Mouse (Mus musculus): ENCODE data around the gene Aldh3b1. TPM values are rescaled to one million over a fixed set of nuclear protein-coding genes. Genes with fewer than 3 reads are reported as not detected.

Aldh3b1 gene
- polyA plus RNA-seq, 1 experiment from 2014 or later, result 0.81 TPM

DNA sequence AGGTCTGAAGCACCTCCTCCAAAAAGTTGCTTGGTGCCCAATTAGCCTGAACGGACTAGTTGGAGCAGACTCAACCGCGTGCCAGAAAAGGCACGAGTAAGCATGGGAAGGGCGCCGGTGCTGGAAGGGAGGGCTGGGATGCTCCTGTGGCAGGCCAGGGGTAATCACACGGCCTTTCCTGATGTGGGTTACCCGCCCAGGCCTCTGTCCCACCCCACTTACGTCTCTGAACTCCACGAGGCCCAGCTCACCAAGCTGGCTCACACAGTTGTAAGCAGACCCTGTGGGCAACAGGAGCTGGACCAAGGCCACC lies 25.3 kb downstream of the Aldh3b1 start:
- 65% methylated on average over 10 of the region's 10 CpGs for WGBS
- no peak for DNase-seq (ENCODE audit: low spot score)
- Histone ChIP-seq H3K4me1 (peaks cover 56% of the 10 kb centered on the region), H3K27ac (replicated peaks) (no peak overlapping the region; the same call in 1 of the 2 replicates), H3K9me3 (no peaks in the 10 kb centered on the region), H3K4me3 (peak overlapping the region; percentile 4; the same call in 1 of the 2 replicates), H3K27me3 (replicated peaks; ENCODE audit: low read depth, poor library complexity, severe bottlenecking) (no peaks in the 10 kb centered on the region), H3K36me3 (replicated peaks) (peaks cover 56% of the 10 kb centered on the region)

DNA sequence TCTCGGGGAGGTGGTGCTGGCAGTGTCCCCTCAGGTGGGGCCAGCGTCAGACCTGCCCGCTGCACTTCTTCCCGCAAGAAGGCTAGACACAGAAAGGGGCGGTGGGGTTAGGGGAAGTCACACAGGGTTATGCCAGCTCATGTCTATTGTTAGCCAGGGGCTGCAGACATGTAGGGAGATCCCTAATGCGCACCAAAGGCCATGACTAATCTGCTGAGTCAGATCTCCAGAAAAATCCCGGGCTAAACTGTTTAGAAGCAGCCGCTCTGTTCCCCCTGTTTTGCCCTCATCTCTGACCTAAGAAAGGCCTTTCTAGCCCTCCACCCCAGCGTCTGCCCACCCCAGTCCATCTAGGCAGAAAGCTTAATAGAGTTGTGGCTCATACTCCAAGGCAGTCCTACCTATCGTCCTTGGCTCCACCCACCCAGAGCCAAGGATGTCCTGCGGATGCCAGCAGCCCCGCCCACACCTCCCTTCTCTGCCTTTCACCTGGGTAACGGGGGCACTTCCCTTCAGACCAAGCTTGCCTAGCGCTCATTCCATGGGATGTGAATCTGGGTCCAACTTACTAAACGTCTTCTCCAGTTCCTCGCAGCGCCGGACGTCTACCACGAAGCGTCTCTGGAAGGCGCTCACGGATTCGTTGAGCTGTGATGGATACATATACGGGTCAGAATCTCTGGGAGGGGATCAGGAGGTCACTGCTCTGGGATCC lies 25.8 kb downstream of the Aldh3b1 start:
- H3K27ac ChIP-seq (replicated peaks), result peak overlapping the region; percentile 11; the same call in 1 of the 2 replicates
- DNase-seq (ENCODE audit: low spot score), result no peak
- peaks cover 54% of the 10 kb centered on the region for H3K36me3 ChIP-seq (replicated peaks)

DNA sequence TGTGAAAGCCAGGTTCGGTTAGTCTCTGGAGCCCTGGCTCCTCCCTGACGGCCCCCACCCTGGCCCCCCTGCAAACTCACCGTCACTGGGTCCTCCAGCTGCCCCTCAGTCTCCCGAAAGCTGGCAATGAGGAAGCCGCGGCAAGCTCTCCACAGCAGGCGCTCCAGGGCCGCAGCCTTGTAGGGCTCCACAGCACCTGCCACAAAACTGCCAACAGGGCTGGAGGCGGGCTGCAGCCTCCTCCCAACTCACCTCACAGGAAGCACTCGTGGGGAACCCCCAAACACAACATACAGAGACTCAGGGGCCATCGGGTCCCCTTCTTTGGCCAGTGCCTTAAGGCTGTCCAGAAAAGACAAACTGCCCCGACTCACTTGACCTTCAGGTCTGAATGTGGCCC lies 26.6 kb downstream of the Aldh3b1 start:
- 0 out of 2 replicates have a peak overlapping the region, but pooled peaks have one; percentile 11 for H3K27ac ChIP-seq (replicated peaks)
- no peaks in the 10 kb centered on the region for H3K9me3 ChIP-seq
- DNase-seq (ENCODE audit: low spot score), result no peak
- peaks cover 53% of the 10 kb centered on the region for H3K36me3 ChIP-seq (replicated peaks)
- H3K4me1 ChIP-seq, result peaks cover 56% of the 10 kb centered on the region
- 86% methylated on average over 12 of the region's 12 CpGs for WGBS
- H3K4me3 ChIP-seq, result no peak overlapping the region
- H3K27me3 ChIP-seq (replicated peaks; ENCODE audit: low read depth, poor library complexity, severe bottlenecking), result no peaks in the 10 kb centered on the region

More for the DNA sequence above, 25.8 kb downstream of the Aldh3b1 start:
- H3K4me3 ChIP-seq, result peak overlapping the region; percentile 4; the same call in 1 of the 2 replicates
- peaks cover 56% of the 10 kb centered on the region for H3K4me1 ChIP-seq
- no peaks in the 10 kb centered on the region for H3K9me3 ChIP-seq
- H3K27me3 ChIP-seq (replicated peaks; ENCODE audit: low read depth, poor library complexity, severe bottlenecking), result no peaks in the 10 kb centered on the region
- 65% methylated on average over 25 of the region's 25 CpGs for WGBS

DNA sequence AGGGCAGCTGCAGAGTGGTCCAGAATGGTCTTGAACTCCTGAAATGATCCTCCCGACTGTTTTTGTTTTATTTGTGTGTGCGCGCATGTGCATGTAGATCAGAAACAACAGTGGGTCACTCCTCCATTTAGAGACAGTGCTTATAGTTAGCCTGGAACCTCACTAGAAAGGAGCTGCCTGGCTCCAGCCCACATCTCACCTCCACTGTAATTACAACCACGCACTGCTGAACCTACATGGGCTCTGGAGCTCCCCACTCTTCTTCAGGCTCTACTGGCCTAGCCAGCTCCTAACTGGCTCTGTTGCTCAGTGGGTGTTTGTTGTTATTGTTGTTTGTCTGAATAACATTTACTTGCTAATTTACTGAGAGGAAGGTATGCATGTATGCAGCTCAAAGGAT lies 30.0 kb downstream of the Aldh3b1 start:
- H3K4me3 ChIP-seq, result no peak overlapping the region
- H3K9me3 ChIP-seq, result no peaks in the 10 kb centered on the region
- DNase-seq (ENCODE audit: low spot score), result no peak
- H3K27me3 ChIP-seq (replicated peaks; ENCODE audit: low read depth, poor library complexity, severe bottlenecking), result no peaks in the 10 kb centered on the region
- H3K36me3 ChIP-seq (replicated peaks), result peaks cover 82% of the 10 kb centered on the region
- WGBS, result 95% methylated on average over 4 of the region's 4 CpGs
- H3K27ac ChIP-seq (replicated peaks), result no peak overlapping the region
- peaks cover 35% of the 10 kb centered on the region for H3K4me1 ChIP-seq

DNA sequence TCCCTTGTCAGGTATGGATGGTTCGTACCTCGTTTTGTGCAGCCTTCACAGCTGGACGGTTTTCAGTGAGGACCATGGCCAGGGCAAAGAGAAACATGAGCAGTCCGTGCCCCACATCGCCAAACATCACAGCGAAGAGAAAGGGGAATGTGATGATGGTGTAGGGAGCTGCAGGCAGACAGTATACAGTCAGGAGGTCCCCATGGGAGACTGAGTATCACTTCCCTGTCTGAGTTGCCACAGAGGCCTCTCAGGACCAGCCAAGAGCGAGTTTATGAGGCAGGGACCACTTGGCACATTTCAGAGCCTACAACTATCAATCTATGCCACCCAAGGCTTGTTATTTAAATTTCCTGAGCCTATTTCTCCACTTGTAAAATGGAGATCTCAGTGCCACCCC lies 30.7 kb downstream of the Aldh3b1 start:
- 86% methylated on average over 7 of the region's 7 CpGs for WGBS
- Histone ChIP-seq H3K4me3 (no peak overlapping the region), H3K4me1 (peaks cover 28% of the 10 kb centered on the region), H3K27me3 (replicated peaks; ENCODE audit: low read depth, poor library complexity, severe bottlenecking) (no peaks in the 10 kb centered on the region), H3K36me3 (replicated peaks) (peaks cover 89% of the 10 kb centered on the region), H3K9me3 (no peaks in the 10 kb centered on the region), H3K27ac (replicated peaks) (no peak overlapping the region)
- no peak for DNase-seq (ENCODE audit: low spot score)

DNA sequence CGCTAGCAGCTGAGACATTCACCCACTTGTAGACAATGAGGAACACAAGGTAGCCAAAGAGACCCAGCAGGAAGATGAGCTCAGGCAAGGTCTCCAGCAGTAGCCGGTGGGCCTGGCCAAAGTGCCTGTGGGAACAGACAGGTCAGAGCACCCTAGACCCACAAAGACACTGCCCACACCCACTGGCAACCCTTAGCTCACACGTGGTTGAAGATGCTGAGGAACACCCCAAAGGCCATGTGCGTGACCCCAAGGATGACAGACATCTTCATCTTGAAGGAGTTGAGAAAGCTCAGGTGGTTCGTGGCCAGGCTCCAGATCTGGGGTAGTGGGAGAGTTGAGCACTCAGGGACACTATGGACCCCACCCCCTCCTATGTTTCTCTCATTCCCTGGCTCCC lies 32.1 kb downstream of the Aldh3b1 start:
- H3K27ac ChIP-seq (replicated peaks), result no peak overlapping the region
- H3K36me3 ChIP-seq (replicated peaks), result peaks cover 89% of the 10 kb centered on the region
- no peak overlapping the region for H3K4me3 ChIP-seq
- H3K9me3 ChIP-seq, result no peaks in the 10 kb centered on the region
- H3K4me1 ChIP-seq, result peaks cover 14% of the 10 kb centered on the region
- DNase-seq (ENCODE audit: low spot score), result no peak
- no peaks in the 10 kb centered on the region for H3K27me3 ChIP-seq (replicated peaks; ENCODE audit: low read depth, poor library complexity, severe bottlenecking)
- WGBS, result 94% methylated on average over 5 of the region's 5 CpGs

DNA sequence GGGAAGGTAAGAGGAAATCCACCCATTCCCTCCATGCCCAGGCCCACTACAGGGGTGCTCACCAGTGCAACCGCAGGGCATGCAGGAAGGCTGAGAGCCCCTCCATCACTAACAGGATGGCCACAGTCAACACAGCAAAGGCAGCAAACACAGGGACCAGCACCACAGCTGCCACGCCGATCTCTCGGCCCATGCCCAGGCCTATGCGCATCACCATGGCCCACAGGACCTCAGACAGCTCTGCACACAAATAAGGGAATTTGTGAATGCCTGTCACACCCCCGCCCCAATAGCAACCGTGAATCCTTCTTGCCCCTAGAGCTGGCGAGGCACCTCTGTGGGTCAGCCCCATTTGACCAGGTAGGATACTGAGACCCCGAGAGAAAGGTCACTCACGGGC lies 33.4 kb downstream of the Aldh3b1 start:
- H3K27ac ChIP-seq (replicated peaks), result 0 out of 2 replicates have a peak overlapping the region, but pooled peaks have one; percentile 7

DNA sequence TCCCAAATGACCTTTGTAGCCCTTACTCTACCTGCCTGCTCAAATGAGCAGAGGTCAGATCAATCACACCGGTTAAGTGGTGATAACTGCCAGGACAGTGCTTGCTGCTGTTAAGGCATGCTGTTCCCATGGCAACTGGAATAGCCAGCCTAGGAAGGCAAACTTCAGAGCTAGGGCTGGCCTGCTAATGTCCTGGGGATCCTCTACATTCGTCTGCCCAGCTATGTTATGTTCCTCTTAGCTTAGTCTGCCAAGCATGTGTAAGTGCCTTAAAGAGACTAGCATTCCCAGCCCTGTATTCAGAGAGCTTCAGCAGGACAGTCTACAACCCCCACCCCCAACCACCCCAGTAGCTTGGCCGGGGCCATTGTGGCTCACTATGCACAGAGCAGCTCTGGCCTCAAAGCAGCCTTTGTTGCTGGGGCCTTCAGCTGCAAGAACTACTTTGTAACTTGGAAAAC lies 34.4 kb downstream of the Aldh3b1 start:
- no peak for DNase-seq (ENCODE audit: low spot score)
- Histone ChIP-seq H3K4me3 (no peak overlapping the region), H3K4me1 (peaks cover 10% of the 10 kb centered on the region), H3K36me3 (replicated peaks) (peaks cover 95% of the 10 kb centered on the region), H3K27me3 (replicated peaks; ENCODE audit: low read depth, poor library complexity, severe bottlenecking) (no peaks in the 10 kb centered on the region), H3K9me3 (no peaks in the 10 kb centered on the region), H3K27ac (replicated peaks) (peak overlapping the region; percentile 1; the same call in 1 of the 2 replicates)
- WGBS, result 31% methylated on average over 3 of the region's 3 CpGs

More for the DNA sequence above, 33.4 kb downstream of the Aldh3b1 start:
- DNase-seq (ENCODE audit: low spot score), result no peak
- Histone ChIP-seq H3K36me3 (replicated peaks) (peaks cover 89% of the 10 kb centered on the region), H3K9me3 (no peaks in the 10 kb centered on the region), H3K27me3 (replicated peaks; ENCODE audit: low read depth, poor library complexity, severe bottlenecking) (no peaks in the 10 kb centered on the region), H3K4me3 (no peak overlapping the region; the same call in 1 of the 2 replicates), H3K4me1 (peaks cover 10% of the 10 kb centered on the region)
- 93% methylated on average over 10 of the region's 10 CpGs for WGBS

DNA sequence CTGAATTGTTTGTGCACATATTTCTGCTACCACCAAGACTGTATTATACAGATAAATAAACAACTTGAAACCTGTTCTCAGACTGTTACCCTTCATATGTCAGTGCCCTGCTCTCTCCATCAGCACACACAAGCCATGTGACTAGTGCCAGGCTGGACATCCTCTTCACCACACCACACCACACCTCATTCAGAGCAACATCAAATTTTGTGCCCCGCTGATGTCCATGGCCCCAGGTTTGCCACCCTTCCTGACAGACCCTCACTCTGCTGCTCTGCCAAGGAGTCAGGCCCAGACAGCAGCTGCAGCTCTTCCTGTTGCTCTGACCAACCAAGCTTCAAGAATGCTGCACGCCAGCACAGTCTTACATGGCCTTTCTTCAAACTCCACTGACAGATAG lies 35.3 kb downstream of the Aldh3b1 start:
- Histone ChIP-seq H3K9me3 (no peaks in the 10 kb centered on the region), H3K4me1 (peaks cover 10% of the 10 kb centered on the region), H3K36me3 (replicated peaks) (peaks cover 97% of the 10 kb centered on the region), H3K27ac (replicated peaks) (no peak overlapping the region), H3K4me3 (no peak overlapping the region), H3K27me3 (replicated peaks; ENCODE audit: low read depth, poor library complexity, severe bottlenecking) (no peaks in the 10 kb centered on the region)
- DNase-seq (ENCODE audit: low spot score), result no peak
- 88% methylated on average over 2 of the region's 2 CpGs for WGBS

DNA sequence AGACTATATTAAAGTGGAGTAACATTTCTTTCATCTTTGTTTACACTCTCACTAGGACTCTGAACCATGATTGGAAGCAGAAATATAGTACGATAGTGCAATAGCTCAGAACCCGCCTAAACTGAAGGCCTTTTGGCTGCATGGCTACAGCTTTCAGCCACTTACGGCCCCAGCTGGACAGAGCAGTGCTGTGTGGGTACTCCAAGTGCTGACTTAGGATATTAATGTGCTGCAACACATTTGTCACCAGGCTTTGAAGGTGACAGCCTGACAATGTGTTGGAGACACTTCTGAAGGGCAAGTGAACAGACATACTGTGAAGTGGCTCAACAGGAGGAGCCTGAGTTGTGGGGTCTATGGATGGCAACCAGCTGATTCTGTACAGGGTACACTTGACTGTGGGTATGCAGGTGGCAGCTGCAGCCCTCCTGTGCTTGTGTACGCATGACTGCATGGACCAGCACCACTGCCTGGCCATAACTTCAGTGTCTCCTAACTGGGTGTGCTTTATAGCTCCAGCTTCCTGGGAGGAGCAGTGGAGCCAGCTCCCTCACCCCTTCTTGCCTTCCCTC lies 36.0 kb downstream of the Aldh3b1 start:
- Histone ChIP-seq H3K4me3 (no peak overlapping the region), H3K9me3 (no peaks in the 10 kb centered on the region), H3K36me3 (replicated peaks) (peaks cover 98% of the 10 kb centered on the region), H3K27ac (replicated peaks) (no peak overlapping the region), H3K27me3 (replicated peaks; ENCODE audit: low read depth, poor library complexity, severe bottlenecking) (no peaks in the 10 kb centered on the region), H3K4me1 (peaks cover 10% of the 10 kb centered on the region)
- WGBS, result 96% methylated on average over 4 of the region's 4 CpGs
- no peak for DNase-seq (ENCODE audit: low spot score)

DNA sequence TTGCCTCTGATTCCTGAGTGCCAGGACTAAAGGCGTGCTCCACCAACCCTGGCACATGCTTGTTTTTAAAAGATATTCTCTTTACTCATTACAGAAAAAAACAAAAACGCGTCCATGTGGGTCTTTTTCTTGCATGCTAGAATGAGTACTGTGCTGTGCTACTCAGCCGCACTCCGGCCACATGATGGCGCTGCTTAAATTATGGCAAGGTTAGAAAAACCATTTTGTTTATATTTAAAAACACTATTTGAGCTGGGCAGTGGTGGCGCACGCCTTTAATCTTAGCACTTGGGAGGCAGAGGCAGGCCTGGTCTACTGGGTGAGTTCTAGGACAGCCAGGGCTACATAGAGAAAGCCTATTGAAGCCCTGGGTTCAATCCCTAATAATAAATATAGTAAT lies 39.4 kb downstream of the Aldh3b1 start:
- H3K9me3 ChIP-seq, result no peaks in the 10 kb centered on the region
- peaks cover 96% of the 10 kb centered on the region for H3K36me3 ChIP-seq (replicated peaks)
- H3K27ac ChIP-seq (replicated peaks), result no peak overlapping the region
- no peak for DNase-seq (ENCODE audit: low spot score)
- WGBS, result 86% methylated on average over 8 of the region's 8 CpGs
- H3K4me1 ChIP-seq, result peaks cover 5% of the 10 kb centered on the region
- H3K27me3 ChIP-seq (replicated peaks; ENCODE audit: low read depth, poor library complexity, severe bottlenecking), result no peaks in the 10 kb centered on the region
- H3K4me3 ChIP-seq, result no peak overlapping the region

DNA sequence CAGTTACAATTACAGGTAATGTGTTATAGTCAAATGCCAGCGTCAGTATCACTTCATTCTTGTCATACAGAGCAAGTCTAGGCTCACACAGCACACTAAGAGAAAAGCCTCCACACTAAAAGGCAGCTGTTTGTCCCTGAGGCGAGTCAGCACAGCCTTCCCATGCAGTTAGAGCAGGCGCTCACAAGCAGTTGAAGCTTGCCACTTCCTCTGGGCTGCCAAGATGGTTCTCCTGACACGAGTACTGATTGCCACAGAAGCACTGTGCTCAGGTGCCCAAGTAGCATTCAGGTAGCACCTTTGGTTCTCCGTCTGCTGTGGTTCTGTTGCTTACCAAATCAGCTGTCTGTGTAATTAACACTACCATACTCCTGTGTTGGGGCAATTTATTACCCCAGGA lies 40.5 kb downstream of the Aldh3b1 start:
- H3K36me3 ChIP-seq (replicated peaks), result peaks cover 96% of the 10 kb centered on the region
- 92% methylated on average over 5 of the region's 5 CpGs for WGBS

More for the DNA sequence above, 40.5 kb downstream of the Aldh3b1 start:
- no peak overlapping the region for H3K4me3 ChIP-seq
- no peaks in the 10 kb centered on the region for H3K9me3 ChIP-seq
- DNase-seq (ENCODE audit: low spot score), result no peak
- no peaks in the 10 kb centered on the region for H3K27me3 ChIP-seq (replicated peaks; ENCODE audit: low read depth, poor library complexity, severe bottlenecking)
- no peak overlapping the region for H3K27ac ChIP-seq (replicated peaks)
- H3K4me1 ChIP-seq, result no peaks in the 10 kb centered on the region
